Mouse (Mus musculus) limb, embryonic 14.5 days (tissue): ENCODE measurements at regions not wholly inside any gene's neighbourhood (a gene's known extent, or its start where the extent isn't known, plus 50 kb on each side); places are given as distances from the start of the nearest gene placed in this dataset.
A peak's percentile ranks its signal among the peaks of the same experiment; 100 is the strongest.

Source experiments
- ATAC-seq: fragments of 200-750 bp; cut with Nextera tagmentation; 2 replicates; pipeline ENCODE4 v1.8.0; 2017; ENCODE audit warnings: low read depth, moderate number of reproducible peaks, moderate TSS enrichment; ENCODE audit not compliant: low FRiP score
- DNase-seq: peaks from one replicate; pipeline ENCODE4 v3.0.0-alpha.2; 2015; ENCODE audit warnings: low spot score
- H3K27ac ChIP-seq: fragments of 300-500 bp; sonication (generic); replicated peaks from 2 replicates; pipeline ENCODE4 v1.5.1; 2014; ENCODE audit warnings: low read depth, mild to moderate bottlenecking, low read length, moderate library complexity, mixed read lengths
- H3K27me3 ChIP-seq: fragments of 300-500 bp; sonication (generic); 2 replicates; pipeline ENCODE4 v1.6.1; 2014; ENCODE audit warnings: low read length, mixed read lengths; ENCODE audit not compliant: control insufficient read depth, insufficient read depth
- H3K36me3 ChIP-seq: fragments of 300-500 bp; sonication (generic); 2 replicates; pipeline ENCODE4 v1.6.1; 2014; ENCODE audit warnings: mild to moderate bottlenecking, low read length, moderate library complexity, mixed read lengths; ENCODE audit not compliant: control insufficient read depth, insufficient read depth
- H3K4me1 ChIP-seq: fragments of 300-500 bp; sonication (generic); 2 replicates; pipeline ENCODE4 v1.6.1; 2014; ENCODE audit warnings: antibody characterized with exemption, low read length, mixed read lengths; ENCODE audit not compliant: control insufficient read depth, insufficient read depth
- H3K4me2 ChIP-seq: fragments of 300-500 bp; sonication (generic); replicated peaks from 2 replicates; pipeline ENCODE4 v1.6.1; 2014; ENCODE audit warnings: low read depth, mild to moderate bottlenecking, low read length, moderate library complexity; ENCODE audit not compliant: severe bottlenecking
- H3K4me3 ChIP-seq: fragments of 300-500 bp; sonication (generic); replicated peaks from 2 replicates; pipeline ENCODE4 v1.5.1; 2014; ENCODE audit warnings: low read length
- H3K9ac ChIP-seq: fragments of 300-500 bp; sonication (generic); 2 replicates; pipeline ENCODE4 v1.6.1; 2014; ENCODE audit warnings: mild to moderate bottlenecking, low read depth, low read length, moderate library complexity; ENCODE audit not compliant: severe bottlenecking
- H3K9me3 ChIP-seq: fragments of 300-500 bp; sonication (generic); 2 replicates; pipeline ENCODE4 v1.6.1; 2016; ENCODE audit warnings: low read length; ENCODE audit not compliant: control insufficient read depth
- POLR2A ChIP-seq: fragments of 200-500 bp; IDR thresholded peaks from 2 replicates; pipeline ENCODE4 v1.8.0; 2012; ENCODE audit warnings: inconsistent platforms, mild to moderate bottlenecking, moderate library complexity, borderline replicate concordance; ENCODE audit not compliant: insufficient read depth, insufficient read length; ENCODE audit errors: extremely low read depth
- WGBS: fragments of 180-500 bp; shearing (Covaris S2); extraction: QIAGEN DNeasy Blood & Tissue Kit; methylation state at CpG from one replicate; pipeline ENCODE4 v1.1.7; 2014; 5-methylcytosine and 5-hydroxymethylcytosine counted together

DNA sequence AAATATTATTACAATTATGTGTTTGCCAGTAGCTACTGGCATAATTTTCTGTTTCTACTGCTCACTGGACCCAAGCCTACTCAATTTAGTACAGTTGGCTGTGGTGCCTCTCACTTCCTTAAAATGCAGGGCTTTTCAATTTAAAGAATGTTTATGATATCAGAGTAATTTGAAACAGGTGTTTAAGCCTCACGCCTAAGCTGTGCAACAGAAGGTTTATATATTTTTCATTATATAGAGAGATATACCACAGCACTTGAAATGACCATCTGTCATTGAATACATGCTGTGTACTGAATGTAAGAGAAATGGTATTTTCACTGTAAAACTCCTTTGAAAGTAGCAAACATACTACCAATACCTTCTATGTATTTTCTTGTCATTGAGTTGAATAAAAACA lies 376.8 kb downstream of the Otol1 start:
- no peaks in the 10 kb centered on the region for H3K36me3 ChIP-seq
- DNase-seq (peak; percentile 22), ATAC-seq (peak; percentile 62; the same call in 1 of the 2 replicates)
- 18% methylated on average over 1 of the region's 1 CpGs for WGBS
- H3K9me3 ChIP-seq, result no peaks in the 10 kb centered on the region
- TF ChIP-seq POLR2A, result no peak
- no peak overlapping the region for H3K4me2 ChIP-seq
- H3K9ac ChIP-seq, result no peak overlapping the region
- H3K27me3 ChIP-seq, result no peaks in the 10 kb centered on the region
- no peaks in the 10 kb centered on the region for H3K4me1 ChIP-seq
- no peak overlapping the region for H3K27ac ChIP-seq
- no peak overlapping the region for H3K4me3 ChIP-seq

DNA sequence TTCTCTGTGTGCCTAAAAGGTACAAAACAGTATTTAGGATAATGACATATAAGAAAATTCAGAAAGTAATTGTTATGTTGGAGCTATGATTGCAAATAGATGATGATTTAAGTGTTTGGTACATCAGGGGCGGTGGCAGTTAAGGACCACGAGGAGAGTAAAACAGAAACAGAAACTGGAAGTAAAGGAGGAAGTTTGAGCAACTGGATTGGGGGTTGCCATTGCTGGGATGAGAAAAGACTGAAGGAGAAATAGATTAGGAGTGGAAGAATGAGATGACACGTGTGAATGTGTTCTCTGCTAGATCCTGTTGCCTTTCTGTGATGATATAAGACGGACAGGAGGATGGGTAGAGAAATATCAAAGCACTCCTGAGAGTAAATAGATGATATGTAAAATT lies 378.5 kb downstream of the Otol1 start:
- Histone ChIP-seq H3K36me3 (no peaks in the 10 kb centered on the region), H3K27ac (no peak overlapping the region), H3K4me1 (no peaks in the 10 kb centered on the region), H3K9me3 (no peaks in the 10 kb centered on the region), H3K4me2 (no peak overlapping the region), H3K4me3 (no peak overlapping the region), H3K9ac (no peak overlapping the region), H3K27me3 (no peaks in the 10 kb centered on the region)
- WGBS, result 83% methylated on average over 4 of the region's 4 CpGs
- no peak for TF ChIP-seq POLR2A
- ATAC-seq (no peak), DNase-seq (no peak)

DNA sequence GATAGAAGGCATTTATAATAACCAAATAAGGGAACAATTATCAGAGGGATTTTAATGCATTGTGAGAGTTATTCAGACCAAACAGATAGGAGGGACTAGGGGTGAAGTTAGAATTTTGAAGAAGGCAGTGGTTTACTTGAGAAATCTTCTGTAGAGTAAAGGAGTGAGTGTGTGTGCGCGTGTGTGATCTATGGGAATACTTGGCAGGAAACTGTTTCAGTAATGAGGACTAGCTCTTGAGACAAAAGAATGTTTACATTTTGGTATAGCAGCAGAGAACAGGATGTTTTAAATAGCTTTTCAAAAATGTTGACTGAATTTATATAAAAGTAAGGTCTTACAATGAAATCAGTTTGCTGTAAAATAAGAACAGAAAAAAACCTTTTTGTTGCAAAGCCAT lies 393.8 kb downstream of the Otol1 start:
- TF ChIP-seq POLR2A, result no peak
- H3K27me3 ChIP-seq, result no peaks in the 10 kb centered on the region
- 83% methylated on average over 2 of the region's 2 CpGs for WGBS
- H3K9ac ChIP-seq, result no peak overlapping the region
- H3K4me3 ChIP-seq, result no peak overlapping the region
- no peaks in the 10 kb centered on the region for H3K9me3 ChIP-seq
- DNase-seq (no peak), ATAC-seq (no peak)
- no peaks in the 10 kb centered on the region for H3K36me3 ChIP-seq
- H3K4me1 ChIP-seq, result no peaks in the 10 kb centered on the region
- no peak overlapping the region for H3K4me2 ChIP-seq
- no peak overlapping the region for H3K27ac ChIP-seq

DNA sequence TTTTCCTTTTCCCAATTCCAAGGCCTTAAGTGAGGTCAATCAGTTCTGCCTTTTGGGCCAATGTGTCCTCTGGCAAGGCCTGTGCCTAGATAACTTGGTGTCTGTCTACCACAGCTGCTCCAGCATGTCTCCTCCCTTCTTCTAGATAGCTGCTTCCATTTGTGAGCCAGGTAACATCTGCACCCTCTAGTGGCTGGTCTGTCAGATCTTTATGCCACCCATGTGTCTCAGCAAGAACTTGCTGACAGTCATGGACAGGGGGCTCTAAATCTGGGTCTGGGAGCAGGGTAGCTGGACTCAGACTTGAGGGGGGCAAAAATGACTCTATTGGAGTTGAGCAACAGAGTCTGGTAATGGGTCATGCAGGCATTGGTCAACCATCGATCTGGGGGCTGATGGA lies 399.2 kb downstream of the Otol1 start:
- H3K36me3 ChIP-seq, result no peaks in the 10 kb centered on the region
- no peak for TF ChIP-seq POLR2A
- H3K4me2 ChIP-seq, result no peak overlapping the region
- no peaks in the 10 kb centered on the region for H3K9me3 ChIP-seq
- no peak overlapping the region for H3K9ac ChIP-seq
- H3K4me1 ChIP-seq, result no peaks in the 10 kb centered on the region
- DNase-seq (no peak), ATAC-seq (no peak)
- H3K27ac ChIP-seq, result no peak overlapping the region
- no peaks in the 10 kb centered on the region for H3K27me3 ChIP-seq
- WGBS, result 92% methylated on average over 1 of the region's 1 CpGs
- H3K4me3 ChIP-seq, result no peak overlapping the region

DNA sequence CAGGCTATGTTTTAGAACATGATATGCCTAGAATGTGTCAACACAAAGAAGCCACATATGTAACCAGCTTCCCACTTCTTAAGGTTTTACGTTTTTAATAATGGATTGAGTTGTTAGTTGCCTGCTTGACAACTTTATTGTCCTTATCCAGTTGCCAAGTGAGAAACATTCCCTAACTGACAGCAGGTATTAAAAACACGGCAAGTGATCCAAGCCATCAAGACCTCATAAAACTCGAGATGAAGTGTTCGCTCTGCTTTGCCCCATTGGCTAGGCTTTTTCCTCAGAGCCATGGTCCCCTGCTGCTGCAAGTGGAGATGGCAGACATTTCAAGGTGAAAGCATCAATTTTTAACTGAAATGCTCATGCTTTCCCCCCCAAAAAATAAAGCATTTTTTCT lies 410.9 kb downstream of the Otol1 start:
- H3K4me3 ChIP-seq, result no peak overlapping the region
- 10% methylated on average over 4 of the region's 4 CpGs for WGBS
- H3K4me1 ChIP-seq, result no peaks in the 10 kb centered on the region
- DNase-seq (no peak), ATAC-seq (no peak)
- no peak overlapping the region for H3K4me2 ChIP-seq
- no peaks in the 10 kb centered on the region for H3K27me3 ChIP-seq
- no peak overlapping the region for H3K27ac ChIP-seq
- H3K36me3 ChIP-seq, result no peaks in the 10 kb centered on the region
- no peak for TF ChIP-seq POLR2A
- no peak overlapping the region for H3K9ac ChIP-seq
- H3K9me3 ChIP-seq, result no peaks in the 10 kb centered on the region

DNA sequence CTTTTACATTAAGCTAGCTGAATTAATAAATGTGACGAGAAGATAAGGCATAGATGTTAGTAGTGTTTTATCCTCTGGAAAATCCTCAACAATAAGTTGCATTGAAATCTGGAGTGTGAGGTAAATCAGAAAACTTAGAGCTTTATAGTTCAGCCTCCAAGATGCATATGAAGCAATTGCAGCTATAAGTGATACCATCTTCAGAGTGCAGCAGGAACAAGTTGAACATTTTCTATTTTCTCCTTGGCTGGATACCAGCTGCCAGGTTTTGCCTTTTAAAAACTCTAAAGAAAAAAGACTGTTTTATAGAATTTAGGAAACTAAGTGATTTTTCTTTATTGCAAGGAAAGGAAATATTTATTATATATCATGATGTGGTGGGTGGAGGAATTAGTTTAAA lies 414.6 kb downstream of the Otol1 start:
- DNase-seq, result no peak
- no peaks in the 10 kb centered on the region for H3K4me1 ChIP-seq
- H3K9ac ChIP-seq, result no peak overlapping the region
- H3K27me3 ChIP-seq, result no peaks in the 10 kb centered on the region
- H3K27ac ChIP-seq, result no peak overlapping the region
- no peak for TF ChIP-seq POLR2A
- ATAC-seq, result no peak
- H3K36me3 ChIP-seq, result no peaks in the 10 kb centered on the region
- no peak overlapping the region for H3K4me3 ChIP-seq
- no peak overlapping the region for H3K4me2 ChIP-seq
- 75% methylated on average over 1 of the region's 1 CpGs for WGBS
- no peaks in the 10 kb centered on the region for H3K9me3 ChIP-seq
